9 mouse cellular contexts compared by ENCODE assay signal in the genomic region with DNA sequence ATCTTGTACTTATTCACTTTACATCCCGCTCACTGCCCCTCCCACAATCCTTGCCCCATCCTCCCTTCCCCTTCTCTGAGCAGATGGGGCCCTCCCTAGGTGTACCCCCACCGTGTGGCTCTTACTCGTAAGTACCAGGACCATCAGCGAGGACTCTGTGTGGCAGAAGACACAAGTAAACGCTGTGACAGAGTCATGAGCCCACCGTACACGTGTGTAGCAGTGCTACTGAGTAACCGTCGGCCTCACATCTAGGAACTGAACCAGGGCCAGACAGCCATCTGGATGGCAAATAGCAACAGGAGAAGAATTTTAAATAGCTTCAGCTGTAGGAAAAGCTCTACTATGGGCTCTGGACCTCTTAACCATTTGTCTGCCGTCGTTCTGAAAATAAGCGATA. TPM values are rescaled to one million over a fixed set of nuclear protein-coding genes. Genes with fewer than 3 reads are reported as not detected.
DNase-seq lines count a peak whose midpoint lies in the region; ATAC-seq and TF ChIP-seq lines count a peak whose summit lies in the region.
"Had no signal": no experiment of that assay in that cellular context is flagged by ENCODE, and none has a peak within 500 bp of the region (broad histone marks: within the 10 kb centered on the region; RNA-seq: fewer than 3 reads in every experiment).

No protein-coding gene starts in this region.

- peak overlapping the region; percentile 33; the same call in 1 of the 2 replicates for H3K4me2 ChIP-seq in embryonic facial prominence, embryonic 13.5 days
- H3K4me2 ChIP-seq: kidney, embryonic 15.5 days; liver, embryonic 11.5 days had no signal

- no peak for TF ChIP-seq CTCF in brain, embryonic 14.5 days (IDR thresholded peaks at IDR 0.05; ENCODE audit: borderline replicate concordance, extremely low read depth, insufficient read depth, insufficient read length)

- no peak for ATAC-seq in embryonic facial prominence, embryonic 13.5 days (ENCODE audit: insufficient number of reproducible peaks, insufficient read depth, low FRiP score, low TSS enrichment, low read depth)

- H3K9ac ChIP-seq in embryonic facial prominence, embryonic 13.5 days, result no peak overlapping the region
- H3K9ac ChIP-seq: kidney, embryonic 15.5 days had no signal

- H3K27ac ChIP-seq in embryonic facial prominence, embryonic 13.5 days, result peak overlapping the region; percentile 35; the same call in 1 of the 2 replicates
- H3K27ac ChIP-seq: kidney, embryonic 15.5 days had no signal

- WGBS in embryonic facial prominence, embryonic 13.5 days, result 36% methylated on average over 12 of the region's 12 CpGs

- TF ChIP-seq POLR2A in brain, embryonic 14.5 days (IDR thresholded peaks at IDR 0.05; ENCODE audit: borderline replicate concordance, extremely low read depth, insufficient read depth, insufficient read length, poor library complexity, severe bottlenecking), result no peak

- no peak overlapping the region for H3K4me3 ChIP-seq in embryonic facial prominence, embryonic 13.5 days
- H3K4me3 ChIP-seq: kidney, embryonic 15.5 days had no signal

- no peaks in the 10 kb centered on the region for H3K36me3 ChIP-seq in embryonic facial prominence, embryonic 13.5 days
- H3K36me3 ChIP-seq: kidney, embryonic 15.5 days had no signal

- peak; percentile 56 for DNase-seq in layer of hippocampus, adult 11-12 months (ENCODE audit: low spot score)
- DNase-seq in layer of hippocampus, adult 9-10 months (ENCODE audit: low spot score), result no peak
- DNase-seq in brain, embryonic 14.5 days (ENCODE audit: low read depth), result peak; percentile 87
- peak; percentile 27 to 54 for DNase-seq in layer of hippocampus, postnatal 36 days
- DNase-seq in yolk sac, embryonic 10.5 days (ENCODE audit: low spot score), result no peak
- DNase-seq in adrenal gland, postnatal 4 days (ENCODE audit: low spot score in 2 of 2), result no peak

- H3K9me3 ChIP-seq in embryonic facial prominence, embryonic 13.5 days, result no peaks in the 10 kb centered on the region
- H3K9me3 ChIP-seq: kidney, embryonic 15.5 days had no signal

- no peaks in the 10 kb centered on the region for H3K27me3 ChIP-seq in embryonic facial prominence, embryonic 13.5 days
- H3K27me3 ChIP-seq: kidney, embryonic 15.5 days had no signal

- H3K4me1 ChIP-seq in embryonic facial prominence, embryonic 13.5 days, result peaks cover 15% of the 10 kb centered on the region
- H3K4me1 ChIP-seq: kidney, embryonic 15.5 days had no signal

RNA-seq across cellular contexts. Expression of gene Pik3cb, which starts 28.0 kb away (rescaled TPM):
- 7.5 and 8.6 TPM in 2 replicates for polyA plus RNA-seq in brain, embryonic 14.5 days (2012; rRNA removed)
- 1.6 and 2.6 TPM in 2 replicates for polyA plus RNA-seq in embryonic facial prominence, embryonic 13.5 days (2015; fragmentation: Nextera tagmentation; extraction: Ambion mirVana)
- total RNA-seq in layer of hippocampus, postnatal 36 days (2021), result 10 to 100 TPM; 27.8 to 29.2 TPM
- total RNA-seq in adrenal gland, postnatal 4 days (2021), result 10 to 100 TPM in 1 of 2 experiments, 1 to 10 TPM in 1; 9.4 to 10.2 TPM

Comparison
In these comparisons a context has a peak if more than half of its experiments do, and no peak if none do; other contexts are left out.
1. DNase-seq: peak in layer of hippocampus, adult 11-12 months (single experiment), brain, embryonic 14.5 days (single experiment) and layer of hippocampus, postnatal 36 days (2 of 2); none in layer of hippocampus, adult 9-10 months (single experiment), yolk sac, embryonic 10.5 days (single experiment) and adrenal gland, postnatal 4 days (0 of 2).